Comparison of ENCODE assay signal across 8 mouse cellular contexts in genomic region chr1:131290648-131291047, GRCm38 (mm10). TPM values are rescaled to one million over a fixed set of nuclear protein-coding genes. Genes with fewer than 3 reads are reported as not detected.
DNase-seq lines count a peak whose midpoint lies in the region; ATAC-seq lines count a peak whose summit lies in the region.

No protein-coding gene starts in this region.

- peak; percentile 73 for DNase-seq in cerebellum, adult 11 months
- peak; percentile 26 for DNase-seq in Muller cell, postnatal 12 days (ENCODE audit: inconsistent ontology term)
- peak; percentile 83 to 86 for DNase-seq in cerebellum, postnatal 14 days
- DNase-seq in gastrocnemius, postnatal 10 days = peak; percentile 57
- peak; percentile 26 to 79 for DNase-seq in layer of hippocampus, adult 18-20 months (ENCODE audit: low spot score in 2 of 2)
- peak; percentile 77 for DNase-seq in lung, postnatal 10 days
- DNase-seq in right cerebral cortex, postnatal 36 days (ENCODE audit: low spot score in 2 of 2) = peak; percentile 38 to 53

- ATAC-seq in cerebellum, adult (ENCODE audit: insufficient number of reproducible peaks, low FRiP score, low TSS enrichment) = no peak

RNA-seq across cellular contexts. Expression of gene Ikbke, which starts 11.2 kb away (rescaled TPM):
- 1 to 10 TPM; 2.8 to 3.6 TPM for total RNA-seq in gastrocnemius, postnatal 10 days (2021)
- 1 to 10 TPM; 1.2 to 1.8 TPM for total RNA-seq in layer of hippocampus, adult 18-20 months (2021)

RNA-seq across cellular contexts. Expression of gene Rassf5, which starts 45.6 kb away (rescaled TPM):
- 1 to 10 TPM; 3.1 to 4.3 TPM for total RNA-seq in gastrocnemius, postnatal 10 days (2021)
- total RNA-seq in layer of hippocampus, adult 18-20 months (2021) = 10 to 100 TPM; 15.9 to 17.4 TPM

Comparison
In these comparisons a context has a peak if more than half of its experiments do, and no peak if none do; other contexts are left out.
1. DNase-seq: peak in every context shown above with its lines; median percentile 84 in cerebellum, postnatal 14 days; 77 in lung, postnatal 10 days; 73 in cerebellum, adult 11 months; 57 in gastrocnemius, postnatal 10 days; 52 in layer of hippocampus, adult 18-20 months; 46 in right cerebral cortex, postnatal 36 days; 26 in Muller cell, postnatal 12 days.